Mouse (Mus musculus): ENCODE measurements around the gene Cngb1. TPM values are rescaled to one million over a fixed set of nuclear protein-coding genes. Genes with fewer than 3 reads are reported as not detected.

Cngb1 gene
- polyA plus RNA-seq, 1 experiment = 0.19 TPM

DNA sequence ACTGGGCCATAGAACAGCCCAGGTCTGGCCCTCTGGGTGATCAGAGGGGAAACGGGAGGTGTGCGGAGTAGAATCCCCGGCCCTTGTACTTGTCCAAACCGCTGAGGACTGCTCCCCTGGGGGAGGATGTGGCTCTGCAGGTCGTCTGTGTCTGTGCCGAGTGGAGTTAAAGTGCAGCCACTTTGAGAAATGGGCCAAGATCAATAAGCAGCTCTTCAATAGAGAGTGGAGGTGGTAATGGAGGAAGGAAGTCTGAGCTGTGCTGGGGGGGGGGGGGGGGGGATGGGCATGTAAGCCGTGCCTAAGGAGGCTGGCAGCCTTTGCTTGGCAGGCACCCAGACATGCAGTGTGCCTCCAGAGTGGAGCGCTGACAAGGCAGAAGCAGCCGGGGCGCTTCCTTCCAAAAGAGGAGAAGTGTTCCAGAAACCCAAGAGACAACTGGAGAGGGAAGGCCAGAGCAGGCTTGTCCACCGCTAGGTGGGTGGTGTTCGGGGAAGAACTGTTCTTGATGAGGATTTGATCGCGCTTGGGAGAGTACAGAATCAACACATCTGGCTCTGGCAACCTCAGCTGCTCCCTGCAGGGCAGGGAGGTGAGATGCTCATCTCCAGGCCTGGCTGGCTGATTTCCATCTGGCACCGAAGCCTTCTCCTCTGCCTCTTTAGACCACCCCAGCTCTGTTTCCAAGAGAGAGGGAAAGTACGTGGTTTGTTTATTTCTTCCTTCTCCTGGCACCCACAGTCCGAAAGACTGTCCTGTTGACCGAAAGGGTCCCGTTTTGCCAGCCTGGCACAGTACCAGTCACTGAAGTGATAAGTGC lies 42.6 kb upstream of the Cngb1 start:
- 0 out of 2 replicates have a peak, but pooled peaks cover 3% of the 10 kb centered on the region for H3K27me3 ChIP-seq (ENCODE audit: control insufficient read depth, insufficient read depth, low read length, poor library complexity, severe bottlenecking)
- no peak for TF ChIP-seq POLR2A (IDR thresholded peaks at IDR 0.05; ENCODE audit: insufficient read depth, low read length)
- no peak for TF ChIP-seq CTCF (IDR thresholded peaks at IDR 0.05; ENCODE audit: low read depth, low read length)
- TF ChIP-seq EP300 (IDR thresholded peaks at IDR 0.05; ENCODE audit: insufficient read depth, low read depth, low read length) = no peak

GRCm38 (mm10) chr8:95348356-95348755 lies 42.0 kb upstream of the Cngb1 start:
- H3K27me3 ChIP-seq (ENCODE audit: control insufficient read depth, insufficient read depth, low read length, poor library complexity, severe bottlenecking) = 0 out of 2 replicates have a peak, but pooled peaks cover 3% of the 10 kb centered on the region
- H3K27ac ChIP-seq (ENCODE audit: insufficient read depth, low read length) = no peak overlapping the region
- no peak overlapping the region for H3K9ac ChIP-seq (ENCODE audit: low read depth, poor library complexity, severe bottlenecking)
- TF ChIP-seq CTCF (IDR thresholded peaks at IDR 0.05; ENCODE audit: low read depth, low read length) (no peak), POLR2A (IDR thresholded peaks at IDR 0.05; ENCODE audit: insufficient read depth, low read length) (no peak), EP300 (IDR thresholded peaks at IDR 0.05; ENCODE audit: insufficient read depth, low read depth, low read length) (no peak)
- H3K4me3 ChIP-seq (ENCODE audit: low read depth, low read length) = no peak overlapping the region
- H3K36me3 ChIP-seq (ENCODE audit: control insufficient read depth, insufficient read depth, low read length, poor library complexity, severe bottlenecking) = no peaks in the 10 kb centered on the region
- H3K4me1 ChIP-seq (ENCODE audit: control insufficient read depth, insufficient read depth, low read length) = no peaks in the 10 kb centered on the region
- H3K9me3 ChIP-seq (replicated peaks; ENCODE audit: control insufficient read depth, insufficient read depth, low read length, poor library complexity, severe bottlenecking) = no peaks in the 10 kb centered on the region

More for the DNA sequence above, 42.6 kb upstream of the Cngb1 start:
- Histone ChIP-seq H3K36me3 (ENCODE audit: control insufficient read depth, insufficient read depth, low read length, poor library complexity, severe bottlenecking) (no peaks in the 10 kb centered on the region), H3K9me3 (replicated peaks; ENCODE audit: control insufficient read depth, insufficient read depth, low read length, poor library complexity, severe bottlenecking) (no peaks in the 10 kb centered on the region), H3K9ac (ENCODE audit: low read depth, poor library complexity, severe bottlenecking) (no peak overlapping the region), H3K4me3 (ENCODE audit: low read depth, low read length) (no peak overlapping the region), H3K4me1 (ENCODE audit: control insufficient read depth, insufficient read depth, low read length) (no peaks in the 10 kb centered on the region), H3K27ac (ENCODE audit: insufficient read depth, low read length) (no peak overlapping the region)

- Histone ChIP-seq H3K36me3 (ENCODE audit: control insufficient read depth, insufficient read depth, low read length, poor library complexity, severe bottlenecking) (no peaks in the 10 kb centered on the region), H3K27ac (ENCODE audit: insufficient read depth, low read length) (no peak overlapping the region), H3K4me3 (ENCODE audit: low read depth, low read length) (no peak overlapping the region), H3K9ac (ENCODE audit: low read depth, poor library complexity, severe bottlenecking) (no peak overlapping the region), H3K4me1 (ENCODE audit: control insufficient read depth, insufficient read depth, low read length) (no peaks in the 10 kb centered on the region), H3K27me3 (ENCODE audit: control insufficient read depth, insufficient read depth, low read length, poor library complexity, severe bottlenecking) (no peaks in the 10 kb centered on the region), H3K9me3 (replicated peaks; ENCODE audit: control insufficient read depth, insufficient read depth, low read length, poor library complexity, severe bottlenecking) (no peaks in the 10 kb centered on the region)
- TF ChIP-seq CTCF (IDR thresholded peaks at IDR 0.05; ENCODE audit: low read depth, low read length) = peak; percentile 56
- TF ChIP-seq POLR2A (IDR thresholded peaks at IDR 0.05; ENCODE audit: insufficient read depth, low read length) = no peak
- TF ChIP-seq EP300 (IDR thresholded peaks at IDR 0.05; ENCODE audit: insufficient read depth, low read depth, low read length) = no peak
Observed at GRCm38 (mm10) chr8:95346643-95347545, 40.5 kb upstream of the Cngb1 start.

GRCm38 (mm10) chr8:95344668-95345067 lies 38.3 kb upstream of the Cngb1 start:
- TF ChIP-seq EP300 (IDR thresholded peaks at IDR 0.05; ENCODE audit: insufficient read depth, low read depth, low read length) (no peak), CTCF (IDR thresholded peaks at IDR 0.05; ENCODE audit: low read depth, low read length) (peak; percentile 26)
- Histone ChIP-seq H3K27me3 (ENCODE audit: control insufficient read depth, insufficient read depth, low read length, poor library complexity, severe bottlenecking) (no peaks in the 10 kb centered on the region), H3K4me3 (ENCODE audit: low read depth, low read length) (no peak overlapping the region), H3K4me1 (ENCODE audit: control insufficient read depth, insufficient read depth, low read length) (no peaks in the 10 kb centered on the region), H3K9ac (ENCODE audit: low read depth, poor library complexity, severe bottlenecking) (no peak overlapping the region), H3K27ac (ENCODE audit: insufficient read depth, low read length) (no peak overlapping the region), H3K9me3 (replicated peaks; ENCODE audit: control insufficient read depth, insufficient read depth, low read length, poor library complexity, severe bottlenecking) (no peaks in the 10 kb centered on the region), H3K36me3 (ENCODE audit: control insufficient read depth, insufficient read depth, low read length, poor library complexity, severe bottlenecking) (no peaks in the 10 kb centered on the region)

- H3K4me1 ChIP-seq (ENCODE audit: control insufficient read depth, insufficient read depth, low read length) = no peaks in the 10 kb centered on the region
- no peaks in the 10 kb centered on the region for H3K27me3 ChIP-seq (ENCODE audit: control insufficient read depth, insufficient read depth, low read length, poor library complexity, severe bottlenecking)
- H3K36me3 ChIP-seq (ENCODE audit: control insufficient read depth, insufficient read depth, low read length, poor library complexity, severe bottlenecking) = no peaks in the 10 kb centered on the region
- H3K9ac ChIP-seq (ENCODE audit: low read depth, poor library complexity, severe bottlenecking) = no peak overlapping the region
- H3K27ac ChIP-seq (ENCODE audit: insufficient read depth, low read length) = no peak overlapping the region
- H3K9me3 ChIP-seq (replicated peaks; ENCODE audit: control insufficient read depth, insufficient read depth, low read length, poor library complexity, severe bottlenecking) = no peaks in the 10 kb centered on the region
- TF ChIP-seq EP300 (IDR thresholded peaks at IDR 0.05; ENCODE audit: insufficient read depth, low read depth, low read length) (no peak), CTCF (IDR thresholded peaks at IDR 0.05; ENCODE audit: low read depth, low read length) (no peak), POLR2A (IDR thresholded peaks at IDR 0.05; ENCODE audit: insufficient read depth, low read length) (no peak)
- no peak overlapping the region for H3K4me3 ChIP-seq (ENCODE audit: low read depth, low read length)
Observed at GRCm38 (mm10) chr8:95341721-95342120, 35.3 kb upstream of the Cngb1 start.

Data from ES-Bruce4 (cell line).